Mouse (Mus musculus) embryonic facial prominence, embryonic 11.5 days (tissue): Measurements from ENCODE around the gene Myoz2. TPM values are rescaled to one million over a fixed set of nuclear protein-coding genes. Genes with fewer than 3 reads are reported as not detected.

Source experiments
- ATAC-seq: fragments of 200-750 bp; cut with Nextera tagmentation; replicated peaks from 2 replicates; pipeline ENCODE4 v1.8.0; 2017; ENCODE audit warnings: low read depth; ENCODE audit not compliant: insufficient number of reproducible peaks, low FRiP score, low TSS enrichment
- DNase-seq: peaks from one replicate; pipeline ENCODE4 v3.0.0-alpha.2; 2015; ENCODE audit warnings: low spot score
- H3K27ac ChIP-seq: fragments of 300-500 bp; sonication (generic); replicated peaks from 2 replicates; pipeline ENCODE4 v1.5.1; 2014; ENCODE audit warnings: mild to moderate bottlenecking, low read depth, low read length, control low read depth
- H3K27me3 ChIP-seq: fragments of 300-500 bp; sonication (generic); 2 replicates; pipeline ENCODE4 v1.6.1; 2014; ENCODE audit warnings: mild to moderate bottlenecking, low read length, moderate library complexity, mixed read lengths; ENCODE audit not compliant: control insufficient read depth, insufficient read depth
- H3K36me3 ChIP-seq: fragments of 300-500 bp; sonication (generic); replicated peaks from 2 replicates; pipeline ENCODE4 v1.6.1; 2014; ENCODE audit warnings: low read depth, mild to moderate bottlenecking, low read length, moderate library complexity, mixed read lengths; ENCODE audit not compliant: control insufficient read depth, insufficient read depth
- H3K4me1 ChIP-seq: fragments of 300-500 bp; sonication (generic); 2 replicates; pipeline ENCODE4 v1.6.1; 2014; ENCODE audit warnings: low read length, mixed read lengths; ENCODE audit not compliant: control insufficient read depth, insufficient read depth
- H3K4me2 ChIP-seq: fragments of 300-500 bp; sonication (generic); 2 replicates; pipeline ENCODE4 v1.6.1; 2014; ENCODE audit warnings: low read depth, mild to moderate bottlenecking, control low read depth, low read length, moderate library complexity
- H3K4me3 ChIP-seq: fragments of 300-500 bp; sonication (generic); 2 replicates; pipeline ENCODE4 v1.5.1; 2014; ENCODE audit warnings: low read depth, low read length, control low read depth
- H3K9ac ChIP-seq: fragments of 300-500 bp; sonication (generic); replicated peaks from 2 replicates; pipeline ENCODE4 v1.6.1; 2014; ENCODE audit warnings: mild to moderate bottlenecking, control low read depth, low read length
- H3K9me3 ChIP-seq: fragments of 300-500 bp; sonication (generic); replicated peaks from 2 replicates; pipeline ENCODE4 v1.6.1; 2016; ENCODE audit warnings: mild to moderate bottlenecking, low read length, inconsistent platforms, mixed read lengths; ENCODE audit not compliant: control insufficient read depth
- WGBS: fragments of 180-500 bp; shearing (Covaris S2); extraction: QIAGEN DNeasy Blood & Tissue Kit; methylation state at CpG from one replicate; pipeline ENCODE4 v1.1.7; 2014; 5-methylcytosine and 5-hydroxymethylcytosine counted together
- microRNA-seq: library from miRNA; unstranded; fragments of <30 nt; microRNA quantifications from one replicate; pipeline ENCODE4, GENCODE M21; 2016; ENCODE audit warnings: borderline number of aligned reads
- polyA plus RNA-seq: library from polyadenylated mRNA; unstranded; fragments of >200 nt; fragmentation: Nextera tagmentation; extraction: Ambion mirVana; gene quantifications from 2 replicates; pipeline ENCODE4 v1.2.1, GENCODE M21; 2014

Myoz2 gene
- polyA plus RNA-seq, 1 experiment from 2014 or later = 1.3 TPM

DNA sequence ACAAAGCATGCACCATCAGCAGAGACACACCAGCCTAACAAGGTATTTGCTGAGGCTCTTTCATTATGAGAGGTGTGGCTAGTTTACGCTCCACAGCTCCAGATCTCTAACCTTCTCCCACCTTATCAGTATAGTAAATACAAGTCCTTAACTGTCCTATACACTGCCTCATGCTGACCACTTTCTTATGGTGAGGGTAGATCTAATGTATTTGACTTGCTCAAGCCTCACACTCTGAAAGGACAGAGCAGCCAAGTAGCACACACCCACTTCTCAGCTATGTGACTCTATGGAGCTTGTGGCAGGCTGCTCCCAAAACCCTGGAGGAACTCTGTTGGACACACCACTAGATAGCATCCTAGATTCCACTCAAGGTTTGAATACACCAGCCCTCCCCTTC lies 58.9 kb downstream of the Myoz2 start:
- H3K4me2 ChIP-seq = no peak overlapping the region
- H3K27me3 ChIP-seq = no peaks in the 10 kb centered on the region
- WGBS = 93% methylated on average over 1 of the region's 1 CpGs
- no peaks in the 10 kb centered on the region for H3K36me3 ChIP-seq
- no peak for DNase-seq
- H3K4me1 ChIP-seq = no peaks in the 10 kb centered on the region
- H3K9me3 ChIP-seq = no peaks in the 10 kb centered on the region
- no peak for ATAC-seq
- H3K4me3 ChIP-seq = no peak overlapping the region
- H3K27ac ChIP-seq = no peak overlapping the region
- H3K9ac ChIP-seq = no peak overlapping the region

DNA sequence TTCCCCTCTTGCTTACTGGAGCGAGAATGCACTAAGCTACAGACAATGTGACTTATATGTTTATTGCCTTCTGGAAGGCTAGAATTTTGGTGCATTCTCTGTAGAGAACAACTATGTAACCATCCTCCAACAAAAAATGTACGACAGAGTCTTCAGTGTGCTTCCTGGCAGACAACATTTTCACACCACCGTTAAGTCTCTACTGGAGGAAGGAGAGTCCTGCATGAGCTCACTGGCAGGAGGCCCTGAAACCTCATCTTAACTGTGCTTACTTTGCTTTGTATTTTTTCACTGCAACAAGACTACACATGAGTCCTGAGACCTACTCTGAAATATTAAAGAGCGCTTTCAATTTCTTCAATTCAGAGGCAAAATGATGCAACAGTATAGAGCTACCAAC lies 59.5 kb downstream of the Myoz2 start:
- Histone ChIP-seq H3K4me1 (no peaks in the 10 kb centered on the region), H3K27me3 (no peaks in the 10 kb centered on the region), H3K4me3 (no peak overlapping the region), H3K36me3 (no peaks in the 10 kb centered on the region), H3K27ac (no peak overlapping the region), H3K9ac (no peak overlapping the region), H3K9me3 (no peaks in the 10 kb centered on the region), H3K4me2 (no peak overlapping the region)
- DNase-seq (no peak), ATAC-seq (no peak)
- WGBS = 92% methylated on average over 4 of the region's 4 CpGs

DNA sequence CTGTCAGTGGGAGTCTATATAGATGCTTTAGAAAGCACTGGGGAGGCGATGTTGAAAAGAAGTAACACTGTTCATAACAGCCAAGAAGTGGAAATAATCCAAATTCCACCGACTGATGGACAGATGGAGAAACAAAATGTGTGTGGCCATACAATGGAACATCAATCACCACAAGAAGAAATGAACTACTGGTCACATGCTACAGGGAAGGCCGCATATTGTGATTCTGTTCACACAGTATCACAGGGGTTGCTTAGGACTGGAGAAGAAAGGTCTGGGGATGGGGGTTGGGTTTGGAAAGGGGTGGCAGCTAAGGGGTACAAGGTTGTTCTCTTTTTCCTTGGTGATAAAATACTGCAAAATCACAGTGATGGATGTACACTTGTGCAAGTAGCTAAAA lies 60.0 kb downstream of the Myoz2 start:
- Histone ChIP-seq H3K9ac (no peak overlapping the region), H3K27me3 (no peaks in the 10 kb centered on the region), H3K36me3 (no peaks in the 10 kb centered on the region), H3K4me2 (no peak overlapping the region), H3K4me1 (no peaks in the 10 kb centered on the region), H3K4me3 (no peak overlapping the region), H3K27ac (no peak overlapping the region), H3K9me3 (no peaks in the 10 kb centered on the region)
- 82% methylated on average over 3 of the region's 3 CpGs for WGBS
- no peak for ATAC-seq
- no peak for DNase-seq

DNA sequence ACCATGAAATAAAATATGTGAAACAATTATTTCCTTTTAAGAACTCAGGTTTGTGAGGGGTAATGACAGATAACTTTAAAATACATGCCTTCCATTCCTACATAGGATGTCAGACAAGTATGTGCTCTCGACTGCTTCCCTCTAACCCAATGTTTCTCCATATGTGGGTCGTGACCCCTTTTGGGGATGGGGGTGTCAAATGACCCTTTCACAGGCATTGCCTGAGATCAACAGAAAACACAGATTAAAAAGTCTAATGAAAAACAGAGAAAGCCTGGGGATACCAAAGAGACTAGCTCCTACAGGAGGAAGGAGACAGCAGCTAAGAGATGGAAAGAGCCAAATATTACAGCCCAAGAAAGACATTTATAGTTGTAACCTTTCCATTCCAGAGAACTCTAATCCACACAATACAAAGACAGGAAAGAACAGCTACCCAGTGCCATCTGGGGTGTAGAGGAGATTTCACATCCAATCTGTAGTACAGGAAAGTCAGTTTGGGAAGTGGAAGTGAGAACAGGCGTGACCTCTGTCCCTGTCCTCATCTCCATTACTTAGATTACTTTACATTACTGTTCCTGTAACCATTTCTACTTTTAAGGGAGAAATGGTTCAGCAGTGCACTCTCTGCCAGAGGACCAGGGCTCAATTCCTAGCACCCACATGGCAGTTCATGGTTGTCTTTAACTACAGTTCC lies 62.5 kb downstream of the Myoz2 start:
- no peaks in the 10 kb centered on the region for H3K4me1 ChIP-seq
- H3K27me3 ChIP-seq = no peaks in the 10 kb centered on the region
- no peak overlapping the region for H3K9ac ChIP-seq
- ATAC-seq (no peak), DNase-seq (peak; percentile 52)
- no peak overlapping the region for H3K4me2 ChIP-seq
- H3K4me3 ChIP-seq = no peak overlapping the region
- H3K36me3 ChIP-seq = no peaks in the 10 kb centered on the region
- no peak overlapping the region for H3K27ac ChIP-seq
- WGBS = 27% methylated on average over 3 of the region's 3 CpGs
- H3K9me3 ChIP-seq = no peaks in the 10 kb centered on the region

DNA sequence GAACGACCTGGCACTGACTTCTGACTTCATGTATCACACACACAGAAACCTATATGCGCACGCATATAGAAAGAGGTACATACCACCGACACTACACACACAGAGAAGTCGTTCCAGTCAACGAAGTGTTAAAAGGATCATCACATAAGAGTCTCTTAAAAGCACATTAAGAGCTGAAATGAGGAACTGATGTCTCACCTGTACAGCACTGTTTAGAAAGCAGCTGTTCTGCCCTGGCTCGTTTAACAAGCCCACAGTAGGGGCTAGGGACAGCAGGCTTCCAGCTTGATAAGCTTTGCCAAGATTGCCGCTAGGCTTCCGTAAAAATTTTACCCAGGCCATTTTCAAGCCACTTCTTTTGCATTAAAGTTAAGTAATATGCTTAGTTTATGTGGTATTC lies 66.4 kb downstream of the Myoz2 start:
- H3K4me3 ChIP-seq = no peak overlapping the region
- H3K4me2 ChIP-seq = no peak overlapping the region
- H3K27ac ChIP-seq = no peak overlapping the region
- no peaks in the 10 kb centered on the region for H3K9me3 ChIP-seq
- no peaks in the 10 kb centered on the region for H3K36me3 ChIP-seq
- WGBS = 89% methylated on average over 9 of the region's 9 CpGs
- no peaks in the 10 kb centered on the region for H3K27me3 ChIP-seq
- no peak overlapping the region for H3K9ac ChIP-seq
- H3K4me1 ChIP-seq = no peaks in the 10 kb centered on the region
- DNase-seq (no peak), ATAC-seq (no peak)

- Histone ChIP-seq H3K27ac (no peak overlapping the region), H3K9ac (no peak overlapping the region), H3K9me3 (no peaks in the 10 kb centered on the region), H3K4me1 (no peaks in the 10 kb centered on the region), H3K4me3 (no peak overlapping the region), H3K4me2 (no peak overlapping the region), H3K36me3 (no peaks in the 10 kb centered on the region), H3K27me3 (no peaks in the 10 kb centered on the region)
- no peak for ATAC-seq
- WGBS = 90% methylated on average over 5 of the region's 5 CpGs
- no peak for DNase-seq
Observed at GRCm38 (mm10) chr3:122964301-122964700, 70.5 kb downstream of the Myoz2 start.

Small RNAs within 50 kb of the gene (microRNA-seq; reads per million reads assigned to microRNA genes)
- gene Gm22066 = not detected

Other genes starting within 250 kb of the Myoz2 start
- not detected in 2 replicates for gene Fabp2, start 139.9 kb downstream of the Myoz2 start, polyA plus RNA-seq
- not detected in 2 replicates for gene Gm10959, start 115.7 kb downstream of the Myoz2 start, polyA plus RNA-seq
- 81.4 and 88.3 TPM in 2 replicates for gene 1810037I17Rik, start 110.8 kb downstream of the Myoz2 start, polyA plus RNA-seq
- 4.8 and 5.3 TPM in 2 replicates for gene Usp53, start 50.5 kb downstream of the Myoz2 start, polyA plus RNA-seq
- gene Synpo2, start 201.1 kb upstream of the Myoz2 start, polyA plus RNA-seq = 6.5 and 7.3 TPM in 2 replicates
- gene Sec24d, start 232.4 kb upstream of the Myoz2 start, polyA plus RNA-seq = 35.8 and 38.3 TPM in 2 replicates